Mouse (Mus musculus): Measurements from ENCODE around the gene Kif3c. TPM values are rescaled to one million over a fixed set of nuclear protein-coding genes. Genes with fewer than 3 reads are reported as not detected.
"Not testable (repeated sequence)": the region's sequence is repeated elsewhere in the genome, so short reads cannot be mapped to it uniquely, and the experiment has no call there.

Gene Kif3c
- polyA plus RNA-seq, 1 experiment = 2.1 TPM

DNA sequence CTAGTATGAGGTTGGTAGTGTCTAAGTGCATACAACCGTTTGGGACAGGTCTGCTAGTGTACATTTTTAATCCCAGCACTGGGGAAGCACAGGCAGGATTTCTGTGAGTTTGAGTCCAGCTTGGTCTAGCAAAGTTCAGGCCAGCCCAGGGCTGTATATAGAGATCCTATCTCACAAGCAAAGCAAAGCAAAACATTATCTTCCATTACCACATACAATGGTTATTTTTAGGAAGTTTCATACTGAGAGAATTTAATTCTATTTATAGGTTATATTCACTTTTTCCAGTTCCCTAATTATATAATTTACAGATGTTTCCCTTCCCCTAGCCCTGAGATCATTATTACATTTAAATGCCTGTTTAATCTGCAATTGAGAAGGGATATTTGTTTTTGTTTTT, 26.3 kb downstream of the Kif3c start:
- TF ChIP-seq CTCF (IDR thresholded peaks at IDR 0.05; ENCODE audit: extremely low read depth, insufficient read length, insufficient replicate concordance, low read depth, low read length) (no peak), POLR2A (IDR thresholded peaks at IDR 0.05; ENCODE audit: low read depth, low read length) (no peak)
- Histone ChIP-seq H3K27ac (ENCODE audit: insufficient read depth, low read depth, low read length) (no peak overlapping the region), H3K27me3 (ENCODE audit: control insufficient read depth, insufficient read depth, low read length) (no peaks in the 10 kb centered on the region), H3K4me3 (ENCODE audit: low read depth, low read length) (no peak overlapping the region), H3K36me3 (ENCODE audit: control insufficient read depth, insufficient read depth, low read length) (no peaks in the 10 kb centered on the region), H3K4me1 (ENCODE audit: control insufficient read depth, insufficient read depth, insufficient read length, low read length) (no peaks in the 10 kb centered on the region)
- 64% methylated on average over 1 of the region's 1 CpGs for WGBS

DNA sequence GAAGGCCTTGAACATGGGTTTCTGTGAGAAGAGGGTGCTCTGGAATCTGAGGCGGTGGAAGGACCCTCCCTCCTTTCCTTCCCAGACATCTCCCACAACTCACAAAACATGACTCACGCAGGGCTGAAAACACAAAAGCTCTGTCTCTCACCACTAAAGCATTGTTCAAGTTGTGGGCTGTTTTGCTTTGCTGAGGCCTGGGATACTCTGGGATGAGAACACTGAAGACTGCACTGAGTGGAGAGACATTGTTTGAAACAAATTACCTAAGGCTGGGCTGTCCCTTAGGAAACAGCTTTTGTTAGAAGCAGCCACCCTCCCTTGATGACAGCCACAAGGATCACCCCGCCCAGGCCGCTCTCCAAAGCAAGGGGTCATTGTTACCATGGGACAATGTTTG, 28.2 kb downstream of the Kif3c start:
- H3K4me1 ChIP-seq (ENCODE audit: control insufficient read depth, insufficient read depth, insufficient read length, low read length) = no peaks in the 10 kb centered on the region
- H3K27me3 ChIP-seq (ENCODE audit: control insufficient read depth, insufficient read depth, low read length) = no peaks in the 10 kb centered on the region
- H3K27ac ChIP-seq (ENCODE audit: insufficient read depth, low read depth, low read length) = no peak overlapping the region
- no peak overlapping the region for H3K4me3 ChIP-seq (ENCODE audit: low read depth, low read length)
- TF ChIP-seq POLR2A (IDR thresholded peaks at IDR 0.05; ENCODE audit: low read depth, low read length) (no peak), CTCF (IDR thresholded peaks at IDR 0.05; ENCODE audit: extremely low read depth, insufficient read length, insufficient replicate concordance, low read depth, low read length) (no peak)
- 82% methylated on average over 4 of the region's 4 CpGs for WGBS
- no peaks in the 10 kb centered on the region for H3K36me3 ChIP-seq (ENCODE audit: control insufficient read depth, insufficient read depth, low read length)

DNA sequence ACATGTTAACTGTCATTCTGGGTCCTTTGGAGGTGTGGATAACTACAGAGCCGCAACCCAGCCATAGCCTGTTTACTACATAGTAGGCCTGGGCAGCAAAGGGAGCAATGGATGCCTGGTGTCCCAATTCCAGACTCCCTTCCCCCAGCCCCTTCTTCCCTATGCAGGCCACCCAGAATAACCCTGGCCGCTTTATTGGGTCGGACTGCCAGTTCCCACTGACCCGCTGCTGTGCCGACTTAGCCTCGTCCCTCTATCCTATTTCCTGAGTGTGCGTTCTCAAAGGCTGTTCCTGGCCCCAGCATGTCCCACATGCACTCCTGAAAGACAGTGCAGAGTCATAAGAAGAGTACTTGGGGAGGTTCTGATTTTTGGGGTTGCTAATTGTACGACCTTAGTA, 32.0 kb downstream of the Kif3c start:
- Histone ChIP-seq H3K27me3 (ENCODE audit: control insufficient read depth, insufficient read depth, low read length) (no peaks in the 10 kb centered on the region), H3K36me3 (ENCODE audit: control insufficient read depth, insufficient read depth, low read length) (no peaks in the 10 kb centered on the region), H3K4me1 (ENCODE audit: control insufficient read depth, insufficient read depth, insufficient read length, low read length) (no peaks in the 10 kb centered on the region), H3K27ac (ENCODE audit: insufficient read depth, low read depth, low read length) (no peak overlapping the region), H3K4me3 (ENCODE audit: low read depth, low read length) (no peak overlapping the region)
- 91% methylated on average over 8 of the region's 8 CpGs for WGBS
- TF ChIP-seq POLR2A (IDR thresholded peaks at IDR 0.05; ENCODE audit: low read depth, low read length) = no peak
- TF ChIP-seq CTCF (IDR thresholded peaks at IDR 0.05; ENCODE audit: extremely low read depth, insufficient read length, insufficient replicate concordance, low read depth, low read length) = no peak

DNA sequence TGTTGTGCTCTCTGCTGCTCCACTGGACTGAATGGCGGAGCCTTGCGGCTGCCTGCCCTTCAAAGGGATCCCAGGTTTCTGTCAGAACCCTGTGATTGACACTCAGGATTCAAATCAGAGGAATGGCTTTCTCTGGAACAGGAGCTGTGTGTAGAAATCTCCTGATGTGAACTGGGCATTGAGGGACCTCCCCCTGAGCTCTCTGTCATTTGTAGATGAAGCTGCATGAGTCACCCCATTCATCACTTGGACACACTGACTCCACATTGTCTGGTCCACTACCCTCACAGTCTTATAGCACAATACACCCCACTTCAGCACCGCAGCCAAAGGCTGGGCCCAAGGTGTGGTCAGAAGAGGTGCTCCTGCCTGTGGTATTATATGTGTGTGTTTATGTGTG, 40.7 kb downstream of the Kif3c start:
- not testable (repeated sequence) for H3K4me3 ChIP-seq (ENCODE audit: low read depth, low read length); H3K4me1 ChIP-seq (ENCODE audit: control insufficient read depth, insufficient read depth, insufficient read length, low read length); H3K36me3 ChIP-seq (ENCODE audit: control insufficient read depth, insufficient read depth, low read length); H3K27ac ChIP-seq (ENCODE audit: insufficient read depth, low read depth, low read length); H3K27me3 ChIP-seq (ENCODE audit: control insufficient read depth, insufficient read depth, low read length)
- 97% methylated on average over 3 of the region's 3 CpGs for WGBS

DNA sequence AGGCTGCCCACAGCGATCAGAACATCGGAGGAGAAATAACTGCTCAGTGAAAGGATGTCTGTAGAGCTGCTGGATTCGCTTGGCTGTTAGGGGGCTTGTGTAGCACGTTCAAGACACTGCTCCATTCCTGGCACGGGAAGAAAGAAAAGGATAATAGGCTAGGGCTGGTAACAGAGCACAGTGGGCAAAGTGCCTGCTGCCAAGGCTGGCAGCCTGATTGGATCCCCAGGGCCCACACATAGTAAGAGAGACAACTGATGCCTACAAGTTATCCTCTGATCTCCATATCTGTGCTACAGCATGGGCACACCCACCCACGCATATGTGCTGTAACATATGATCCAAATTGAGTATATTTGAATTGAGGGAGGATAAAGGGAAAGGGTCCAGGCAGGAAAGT, 41.7 kb downstream of the Kif3c start:
- H3K4me3 ChIP-seq (ENCODE audit: low read depth, low read length) = no peak overlapping the region
- no peak for TF ChIP-seq POLR2A (IDR thresholded peaks at IDR 0.05; ENCODE audit: low read depth, low read length)
- TF ChIP-seq CTCF (IDR thresholded peaks at IDR 0.05; ENCODE audit: extremely low read depth, insufficient read length, insufficient replicate concordance, low read depth, low read length) = no peak
- 95% methylated on average over 6 of the region's 6 CpGs for WGBS

DNA sequence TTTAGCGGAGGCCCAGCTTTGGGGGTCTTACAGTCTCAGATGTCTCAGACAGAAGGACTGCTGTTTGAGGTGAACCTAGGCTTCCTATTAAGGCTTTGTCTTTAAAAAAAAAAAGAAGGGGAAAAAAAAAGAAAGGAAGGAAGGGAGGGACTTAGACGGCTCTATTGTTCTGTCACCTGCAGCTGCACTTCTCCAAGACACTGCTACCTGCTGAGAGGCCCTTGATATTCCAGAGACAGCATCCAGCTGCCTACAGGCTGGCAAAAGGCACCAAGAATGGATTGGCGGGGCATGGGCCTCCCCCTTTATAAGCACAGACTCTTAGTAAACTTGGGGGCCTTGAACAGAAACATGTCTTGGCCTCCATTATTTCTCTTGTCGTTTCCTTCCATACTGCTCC, 50.0 kb downstream of the Kif3c start:
- no peaks in the 10 kb centered on the region for H3K36me3 ChIP-seq (ENCODE audit: control insufficient read depth, insufficient read depth, low read length)
- no peaks in the 10 kb centered on the region for H3K27me3 ChIP-seq (ENCODE audit: control insufficient read depth, insufficient read depth, low read length)
- H3K4me3 ChIP-seq (ENCODE audit: low read depth, low read length) = no peak overlapping the region
- H3K27ac ChIP-seq (ENCODE audit: insufficient read depth, low read depth, low read length) = no peak overlapping the region
- 89% methylated on average over 4 of the region's 4 CpGs for WGBS
- no peaks in the 10 kb centered on the region for H3K4me1 ChIP-seq (ENCODE audit: control insufficient read depth, insufficient read depth, insufficient read length, low read length)
- TF ChIP-seq POLR2A (IDR thresholded peaks at IDR 0.05; ENCODE audit: low read depth, low read length) (no peak), CTCF (IDR thresholded peaks at IDR 0.05; ENCODE audit: extremely low read depth, insufficient read length, insufficient replicate concordance, low read depth, low read length) (no peak)

More for the DNA sequence above, 41.7 kb downstream of the Kif3c start:
- Histone ChIP-seq H3K36me3 (ENCODE audit: control insufficient read depth, insufficient read depth, low read length) (no peaks in the 10 kb centered on the region), H3K27ac (ENCODE audit: insufficient read depth, low read depth, low read length) (no peak overlapping the region), H3K4me1 (ENCODE audit: control insufficient read depth, insufficient read depth, insufficient read length, low read length) (no peaks in the 10 kb centered on the region), H3K27me3 (ENCODE audit: control insufficient read depth, insufficient read depth, low read length) (no peaks in the 10 kb centered on the region)

DNA sequence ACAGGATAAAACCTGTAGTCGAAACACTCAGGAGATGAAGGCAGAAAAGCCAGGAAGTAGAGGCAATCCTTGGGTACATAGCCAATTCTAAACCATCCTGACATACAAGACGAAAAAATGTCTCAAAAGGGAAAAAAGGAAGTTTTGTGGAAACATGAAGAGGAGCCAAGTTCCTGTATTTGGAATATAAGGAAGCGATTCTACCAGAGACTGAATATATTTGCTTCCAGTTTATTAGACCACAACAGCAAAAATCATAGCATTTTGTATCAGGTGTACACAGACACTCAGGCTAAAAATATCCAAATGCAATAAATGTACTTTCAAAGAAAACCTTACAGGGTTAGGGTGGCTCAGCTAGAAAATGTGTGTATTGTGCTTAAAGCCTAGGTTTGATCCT, 53.8 kb downstream of the Kif3c start:
- 81% methylated on average over 3 of the region's 3 CpGs for WGBS
- H3K27me3 ChIP-seq (ENCODE audit: control insufficient read depth, insufficient read depth, low read length) = no peaks in the 10 kb centered on the region
- H3K4me3 ChIP-seq (ENCODE audit: low read depth, low read length) = no peak overlapping the region
- no peaks in the 10 kb centered on the region for H3K4me1 ChIP-seq (ENCODE audit: control insufficient read depth, insufficient read depth, insufficient read length, low read length)
- TF ChIP-seq CTCF (IDR thresholded peaks at IDR 0.05; ENCODE audit: extremely low read depth, insufficient read length, insufficient replicate concordance, low read depth, low read length) (no peak), POLR2A (IDR thresholded peaks at IDR 0.05; ENCODE audit: low read depth, low read length) (no peak)
- no peak overlapping the region for H3K27ac ChIP-seq (ENCODE audit: insufficient read depth, low read depth, low read length)
- H3K36me3 ChIP-seq (ENCODE audit: control insufficient read depth, insufficient read depth, low read length) = no peaks in the 10 kb centered on the region

DNA sequence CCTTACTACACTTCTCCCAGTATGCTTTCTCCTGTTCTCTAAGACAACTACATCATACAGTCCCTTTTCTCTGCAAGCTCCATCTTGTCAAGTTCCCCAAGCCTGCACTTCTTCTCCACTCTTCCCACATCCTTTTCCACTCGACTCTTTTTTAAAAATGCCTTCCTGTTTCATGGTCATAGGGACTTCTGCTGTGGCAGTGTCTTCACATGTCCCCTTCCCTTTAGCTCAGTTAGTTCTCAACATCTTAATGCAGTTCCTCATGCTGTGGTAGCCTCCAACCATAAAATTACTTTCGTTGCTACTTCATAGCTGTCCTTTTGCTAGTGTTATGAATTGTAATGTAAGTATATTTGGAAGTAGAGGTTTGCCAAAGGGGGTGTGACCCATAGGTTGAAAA, 55.6 kb downstream of the Kif3c start:
- Histone ChIP-seq H3K27me3 (ENCODE audit: control insufficient read depth, insufficient read depth, low read length) (no peaks in the 10 kb centered on the region), H3K4me3 (ENCODE audit: low read depth, low read length) (no peak overlapping the region), H3K4me1 (ENCODE audit: control insufficient read depth, insufficient read depth, insufficient read length, low read length) (peaks cover under 1% of the 10 kb centered on the region; the same call in 1 of the 2 replicates), H3K36me3 (ENCODE audit: control insufficient read depth, insufficient read depth, low read length) (no peaks in the 10 kb centered on the region), H3K27ac (ENCODE audit: insufficient read depth, low read depth, low read length) (no peak overlapping the region)
- TF ChIP-seq POLR2A (IDR thresholded peaks at IDR 0.05; ENCODE audit: low read depth, low read length) (no peak), CTCF (IDR thresholded peaks at IDR 0.05; ENCODE audit: extremely low read depth, insufficient read length, insufficient replicate concordance, low read depth, low read length) (no peak)
- WGBS = 74% methylated on average over 2 of the region's 2 CpGs
